Mouse (Mus musculus): ENCODE measurements around the gene Camkv. TPM values are rescaled to one million over a fixed set of nuclear protein-coding genes. Genes with fewer than 3 reads are reported as not detected.
A peak's percentile ranks its signal among the peaks of the same experiment; 100 is the strongest.

The Camkv gene
- polyA plus RNA-seq, 1 experiment: 5.6 TPM

DNA sequence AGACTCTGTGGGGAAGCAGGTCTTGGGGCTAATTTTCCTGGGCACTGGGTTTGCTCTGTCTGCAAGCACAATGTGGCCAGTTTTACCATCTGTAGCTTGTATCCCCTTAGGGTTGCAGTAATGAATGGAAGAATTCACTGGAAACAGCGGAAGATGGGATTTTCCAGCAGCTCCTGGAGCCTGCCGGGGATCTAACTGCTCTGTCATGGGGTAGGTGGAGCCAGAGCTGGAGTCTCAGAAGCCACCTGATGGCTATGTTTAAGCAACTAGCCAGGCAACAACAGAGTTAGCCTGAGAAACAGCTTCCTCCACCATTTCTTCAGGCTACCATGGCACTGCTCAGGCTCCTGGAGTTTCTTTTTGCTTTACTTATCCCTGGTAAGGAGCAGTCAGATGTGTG lies 56.7 kb downstream of the Camkv start, which contains the start of gene Cdhr4:
Gene Cdhr4 (plus strand): TSS at position 301 of the 400 bp plus-strand sequence.
- Histone ChIP-seq H3K36me3 (ENCODE audit: control insufficient read depth, insufficient read depth, low read length, poor library complexity, severe bottlenecking) (no peaks in the 10 kb centered on the region), H3K9me3 (replicated peaks; ENCODE audit: control insufficient read depth, insufficient read depth, low read length, poor library complexity, severe bottlenecking) (no peaks in the 10 kb centered on the region), H3K4me3 (ENCODE audit: low read depth, low read length) (no peak within 1 kb of the TSS), H3K9ac (ENCODE audit: low read depth, poor library complexity, severe bottlenecking) (no peak within 1 kb of the TSS), H3K27me3 (ENCODE audit: control insufficient read depth, insufficient read depth, low read length, poor library complexity, severe bottlenecking) (no peaks in the 10 kb centered on the region), H3K27ac (ENCODE audit: insufficient read depth, low read length) (no peak within 1 kb of the TSS), H3K4me1 (ENCODE audit: control insufficient read depth, insufficient read depth, low read length) (no peaks in the 10 kb centered on the region)
- TF ChIP-seq POLR2A (IDR thresholded peaks at IDR 0.05; ENCODE audit: insufficient read depth, low read length): no peak
- no peak for TF ChIP-seq CTCF (IDR thresholded peaks at IDR 0.05; ENCODE audit: low read depth, low read length)
- no peak for TF ChIP-seq EP300 (IDR thresholded peaks at IDR 0.05; ENCODE audit: insufficient read depth, low read depth, low read length)

DNA sequence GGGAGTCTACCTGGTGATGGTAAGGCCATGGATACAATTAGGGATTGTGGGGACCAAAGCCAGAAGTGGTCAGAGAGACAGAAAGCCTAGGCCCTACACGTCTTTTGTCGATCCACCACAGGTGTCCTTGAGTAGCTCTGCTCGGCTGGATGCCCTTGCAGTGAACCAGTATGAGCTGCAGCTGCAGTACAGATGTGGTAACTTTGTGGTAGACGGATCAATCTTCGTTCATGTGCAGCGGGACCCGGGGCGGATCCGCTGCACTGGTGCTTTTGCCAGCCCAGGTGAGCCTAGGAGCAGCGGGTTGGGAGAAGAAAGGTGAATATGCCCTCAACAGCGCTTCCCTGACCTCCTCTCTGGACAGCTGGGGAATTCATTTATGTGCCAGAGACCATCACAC lies 57.5 kb downstream of the Camkv start:
- no peaks in the 10 kb centered on the region for H3K36me3 ChIP-seq (ENCODE audit: control insufficient read depth, insufficient read depth, low read length, poor library complexity, severe bottlenecking)
- no peak overlapping the region for H3K27ac ChIP-seq (ENCODE audit: insufficient read depth, low read length)
- no peaks in the 10 kb centered on the region for H3K27me3 ChIP-seq (ENCODE audit: control insufficient read depth, insufficient read depth, low read length, poor library complexity, severe bottlenecking)
- no peaks in the 10 kb centered on the region for H3K9me3 ChIP-seq (replicated peaks; ENCODE audit: control insufficient read depth, insufficient read depth, low read length, poor library complexity, severe bottlenecking)
- no peak overlapping the region for H3K9ac ChIP-seq (ENCODE audit: low read depth, poor library complexity, severe bottlenecking)
- no peaks in the 10 kb centered on the region for H3K4me1 ChIP-seq (ENCODE audit: control insufficient read depth, insufficient read depth, low read length)
- TF ChIP-seq POLR2A (IDR thresholded peaks at IDR 0.05; ENCODE audit: insufficient read depth, low read length) (no peak), CTCF (IDR thresholded peaks at IDR 0.05; ENCODE audit: low read depth, low read length) (no peak), EP300 (IDR thresholded peaks at IDR 0.05; ENCODE audit: insufficient read depth, low read depth, low read length) (no peak)
- no peak overlapping the region for H3K4me3 ChIP-seq (ENCODE audit: low read depth, low read length)

DNA sequence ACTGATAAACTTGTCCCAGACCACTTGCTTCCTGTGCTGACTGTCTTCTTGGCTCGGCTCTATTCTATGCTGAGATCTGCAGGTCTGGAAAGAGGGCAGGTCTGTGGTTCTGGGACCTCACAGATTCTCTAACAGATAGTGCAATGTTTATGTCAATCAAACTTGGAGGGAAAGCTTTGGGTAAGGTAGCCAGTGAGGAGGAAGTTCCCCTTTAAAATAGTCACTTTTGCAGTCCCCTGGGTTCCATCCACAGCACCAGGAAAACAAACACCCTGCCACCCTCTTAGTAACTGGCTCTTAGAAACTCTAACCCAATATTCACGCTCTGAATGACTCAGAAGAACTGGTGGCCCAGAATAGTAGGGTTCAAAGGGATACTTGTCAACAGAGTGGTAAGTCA lies 59.0 kb downstream of the Camkv start:
- no peak overlapping the region for H3K9ac ChIP-seq (ENCODE audit: low read depth, poor library complexity, severe bottlenecking)
- H3K36me3 ChIP-seq (ENCODE audit: control insufficient read depth, insufficient read depth, low read length, poor library complexity, severe bottlenecking): no peaks in the 10 kb centered on the region
- no peak overlapping the region for H3K4me3 ChIP-seq (ENCODE audit: low read depth, low read length)
- H3K27ac ChIP-seq (ENCODE audit: insufficient read depth, low read length): no peak overlapping the region
- H3K9me3 ChIP-seq (replicated peaks; ENCODE audit: control insufficient read depth, insufficient read depth, low read length, poor library complexity, severe bottlenecking): no peaks in the 10 kb centered on the region
- no peaks in the 10 kb centered on the region for H3K27me3 ChIP-seq (ENCODE audit: control insufficient read depth, insufficient read depth, low read length, poor library complexity, severe bottlenecking)
- H3K4me1 ChIP-seq (ENCODE audit: control insufficient read depth, insufficient read depth, low read length): no peaks in the 10 kb centered on the region
- TF ChIP-seq EP300 (IDR thresholded peaks at IDR 0.05; ENCODE audit: insufficient read depth, low read depth, low read length) (no peak), POLR2A (IDR thresholded peaks at IDR 0.05; ENCODE audit: insufficient read depth, low read length) (no peak), CTCF (IDR thresholded peaks at IDR 0.05; ENCODE audit: low read depth, low read length) (no peak)

DNA sequence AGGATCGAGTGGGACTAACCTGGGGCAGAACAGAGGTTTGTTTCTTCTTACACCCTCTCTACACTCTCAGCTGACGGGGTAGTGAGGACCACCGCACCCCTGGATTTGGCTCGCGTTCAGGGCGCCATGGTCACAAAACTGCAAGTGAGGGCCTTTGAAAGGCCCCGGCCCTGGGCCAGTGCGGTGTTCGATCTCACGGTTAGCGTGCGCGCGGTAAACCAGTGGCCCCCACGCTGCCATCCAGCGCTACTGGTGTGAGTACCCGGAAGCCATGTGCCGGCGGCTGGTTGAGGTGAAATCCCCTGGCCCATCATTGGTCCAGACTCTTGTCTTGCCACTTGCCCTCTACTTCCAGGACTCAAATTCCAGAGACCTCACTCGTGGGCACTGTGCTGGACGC lies 60.0 kb downstream of the Camkv start:
- H3K27me3 ChIP-seq (ENCODE audit: control insufficient read depth, insufficient read depth, low read length, poor library complexity, severe bottlenecking): no peaks in the 10 kb centered on the region
- no peak overlapping the region for H3K27ac ChIP-seq (ENCODE audit: insufficient read depth, low read length)
- TF ChIP-seq CTCF (IDR thresholded peaks at IDR 0.05; ENCODE audit: low read depth, low read length) (no peak), EP300 (IDR thresholded peaks at IDR 0.05; ENCODE audit: insufficient read depth, low read depth, low read length) (no peak), POLR2A (IDR thresholded peaks at IDR 0.05; ENCODE audit: insufficient read depth, low read length) (no peak)
- no peak overlapping the region; the same call in 1 of the 2 replicates for H3K4me3 ChIP-seq (ENCODE audit: low read depth, low read length)
- H3K9me3 ChIP-seq (replicated peaks; ENCODE audit: control insufficient read depth, insufficient read depth, low read length, poor library complexity, severe bottlenecking): no peaks in the 10 kb centered on the region
- peak overlapping the region; percentile 5; the same call in 1 of the 2 replicates for H3K9ac ChIP-seq (ENCODE audit: low read depth, poor library complexity, severe bottlenecking)
- H3K4me1 ChIP-seq (ENCODE audit: control insufficient read depth, insufficient read depth, low read length): no peaks in the 10 kb centered on the region
- no peaks in the 10 kb centered on the region for H3K36me3 ChIP-seq (ENCODE audit: control insufficient read depth, insufficient read depth, low read length, poor library complexity, severe bottlenecking)

DNA sequence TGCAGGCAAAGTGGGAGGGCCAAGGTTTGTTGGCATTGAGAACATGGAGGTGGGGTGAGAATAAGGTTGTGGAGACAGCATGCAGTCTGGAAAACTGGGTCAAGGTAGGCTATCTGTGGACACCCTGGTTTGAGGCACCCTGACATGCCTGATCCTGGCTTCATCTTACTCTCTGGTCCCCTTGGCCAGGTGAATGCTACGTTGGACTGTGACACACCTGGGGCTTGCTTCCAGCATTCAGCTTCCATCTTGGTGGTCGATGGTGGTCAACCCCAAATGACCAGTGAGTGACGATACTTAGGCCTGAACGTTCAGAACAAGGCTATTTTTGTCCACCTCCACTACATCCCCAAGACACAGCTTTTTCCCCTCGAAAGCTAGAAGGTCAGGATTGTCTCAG lies 60.6 kb downstream of the Camkv start, which contains the start of gene Gm20662:
Gene Gm20662 (plus strand): TSS at position 301 of the 400 bp plus-strand sequence.
- no peak for TF ChIP-seq POLR2A (IDR thresholded peaks at IDR 0.05; ENCODE audit: insufficient read depth, low read length)
- TF ChIP-seq EP300 (IDR thresholded peaks at IDR 0.05; ENCODE audit: insufficient read depth, low read depth, low read length): no peak
- no peak for TF ChIP-seq CTCF (IDR thresholded peaks at IDR 0.05; ENCODE audit: low read depth, low read length)
- H3K4me3 ChIP-seq (ENCODE audit: low read depth, low read length): no peak within 1 kb of the TSS; the same call in 1 of the 2 replicates

More for the DNA sequence above, 60.6 kb downstream of the Camkv start, which contains the start of gene Gm20662:
- Histone ChIP-seq H3K36me3 (ENCODE audit: control insufficient read depth, insufficient read depth, low read length, poor library complexity, severe bottlenecking) (no peaks in the 10 kb centered on the region), H3K27ac (ENCODE audit: insufficient read depth, low read length) (no peak within 1 kb of the TSS), H3K27me3 (ENCODE audit: control insufficient read depth, insufficient read depth, low read length, poor library complexity, severe bottlenecking) (no peaks in the 10 kb centered on the region), H3K4me1 (ENCODE audit: control insufficient read depth, insufficient read depth, low read length) (no peaks in the 10 kb centered on the region), H3K9me3 (replicated peaks; ENCODE audit: control insufficient read depth, insufficient read depth, low read length, poor library complexity, severe bottlenecking) (no peaks in the 10 kb centered on the region), H3K9ac (ENCODE audit: low read depth, poor library complexity, severe bottlenecking) (peak within 1 kb of the TSS; percentile 5; the same call in 1 of the 2 replicates)

Other genes starting within 250 kb of the Camkv start
- gene Sema3f, start 225.2 kb upstream of the Camkv start, polyA plus RNA-seq (2011; ENCODE audit: insufficient read depth, insufficient read length, low read depth, missing spikeins): 12.3 and 19.0 TPM in 2 replicates
- gene Rbm5, start 164.7 kb upstream of the Camkv start, polyA plus RNA-seq (2011; ENCODE audit: insufficient read depth, insufficient read length, low read depth, missing spikeins): 143 and 146 TPM in 2 replicates
- 115 and 130 TPM in 2 replicates for gene Rbm6, start 62.4 kb upstream of the Camkv start, polyA plus RNA-seq (2011; ENCODE audit: insufficient read depth, insufficient read length, low read depth, missing spikeins)
- gene Mon1a, start 47.5 kb upstream of the Camkv start, polyA plus RNA-seq (2011; ENCODE audit: insufficient read depth, insufficient read length, low read depth, missing spikeins): 3.0 and 4.2 TPM in 2 replicates
- gene Mst1r, start 28.8 kb upstream of the Camkv start, polyA plus RNA-seq (2011; ENCODE audit: insufficient read depth, insufficient read length, low read depth, missing spikeins): 0.16 and 0.61 TPM in 2 replicates
- not detected in 2 replicates for gene Actl11, start 7.2 kb upstream of the Camkv start, polyA plus RNA-seq (2011; ENCODE audit: insufficient read depth, insufficient read length, low read depth, missing spikeins)
- 17.2 and 20.4 TPM in 2 replicates for gene Traip, start 14.5 kb downstream of the Camkv start, polyA plus RNA-seq (2011; ENCODE audit: insufficient read depth, insufficient read length, low read depth, missing spikeins)
- gene Uba7, start 39.8 kb downstream of the Camkv start, polyA plus RNA-seq (2011; ENCODE audit: insufficient read depth, insufficient read length, low read depth, missing spikeins): 0.52 and 2.1 TPM in 2 replicates
- not detected in 2 replicates for gene Gm20661, start 47.4 kb downstream of the Camkv start, polyA plus RNA-seq (2011; ENCODE audit: insufficient read depth, insufficient read length, low read depth, missing spikeins)
- gene Inka1, start 50.2 kb downstream of the Camkv start, polyA plus RNA-seq (2011; ENCODE audit: insufficient read depth, insufficient read length, low read depth, missing spikeins): 1.4 and 2.6 TPM in 2 replicates
- gene Cdhr4, start 56.8 kb downstream of the Camkv start, polyA plus RNA-seq (2011; ENCODE audit: insufficient read depth, insufficient read length, low read depth, missing spikeins): 0.81 TPM in 1 of 2 replicates, not detected in the other
- gene Gm20662, start 60.7 kb downstream of the Camkv start, polyA plus RNA-seq (2011; ENCODE audit: insufficient read depth, insufficient read length, low read depth, missing spikeins): not detected in 2 replicates
- 46.9 and 49.1 TPM in 2 replicates for gene Ip6k1, start 66.8 kb downstream of the Camkv start, polyA plus RNA-seq (2011; ENCODE audit: insufficient read depth, insufficient read length, low read depth, missing spikeins)
- 9.7 and 10.2 TPM in 2 replicates for gene Gmppb, start 113.6 kb downstream of the Camkv start, polyA plus RNA-seq (2011; ENCODE audit: insufficient read depth, insufficient read length, low read depth, missing spikeins)
- 0.24 and 0.61 TPM in 2 replicates for gene Amigo3, start 117.5 kb downstream of the Camkv start, polyA plus RNA-seq (2011; ENCODE audit: insufficient read depth, insufficient read length, low read depth, missing spikeins)
- 1.2 and 3.0 TPM in 2 replicates for gene Mst1, start 144.8 kb downstream of the Camkv start, polyA plus RNA-seq (2011; ENCODE audit: insufficient read depth, insufficient read length, low read depth, missing spikeins)
- gene Rnf123, start 147.7 kb downstream of the Camkv start, polyA plus RNA-seq (2011; ENCODE audit: insufficient read depth, insufficient read length, low read depth, missing spikeins): 19.7 and 20.9 TPM in 2 replicates
- 37.6 and 48.1 TPM in 2 replicates for gene Apeh, start 158.9 kb downstream of the Camkv start, polyA plus RNA-seq (2011; ENCODE audit: insufficient read depth, insufficient read length, low read depth, missing spikeins)

All from ES-Bruce4 (cell line).